Mouse (Mus musculus) left cerebral cortex, postnatal 36 days (tissue): ENCODE results near the gene 1700069L16Rik. TPM values are rescaled to one million over a fixed set of nuclear protein-coding genes. Genes with fewer than 3 reads are reported as not detected.

Experiments used
- DNase-seq, 2 experiments: peaks; one replicate each; pipeline ENCODE4 v3.0.0; 2021 to 2022; ENCODE audit warnings: low spot score in 2 of 2, mixed read lengths in 1 of 2
- intact Hi-C: fragments of 180-260 bp; cut with DNase I; formaldehyde crosslinking; loops from one replicate; pipeline ENCODE4 v1.15.1; 2025
- total RNA-seq, 2 experiments: library from RNA; stranded (reverse); gene quantifications; 2 replicates each; pipeline ENCODE4 v1.2.3; 2021

The 1700069L16Rik gene
- not detected for total RNA-seq

DNA sequence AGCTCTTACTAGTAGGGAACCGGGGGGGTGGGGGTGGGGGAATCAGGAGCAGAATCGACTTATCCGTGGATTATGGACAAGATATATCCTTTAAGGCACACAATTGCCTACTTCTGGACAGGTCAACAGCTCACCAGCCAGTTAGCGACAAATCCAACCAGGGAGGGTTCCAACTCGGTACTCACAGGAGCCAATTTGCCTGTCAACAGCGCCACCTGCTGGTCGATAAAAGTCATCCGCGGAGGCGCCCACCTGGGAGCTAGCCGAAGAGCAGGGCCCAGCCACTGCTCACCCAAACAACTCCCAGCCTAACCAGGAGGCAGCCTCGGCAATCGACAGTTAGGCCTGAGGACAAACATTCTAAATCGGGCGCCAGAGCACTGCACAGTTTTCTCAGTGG, at the start of gene 1700069L16Rik:
Gene 1700069L16Rik (minus strand): TSS at position 327 of the 400 bp plus-strand sequence.
- peak; percentile 73 to 87 for DNase-seq
- intact Hi-C loops, result loop anchor here (1.0 to 5.0 kb wide), 4 partner anchors 77 to 351 kb away; partner anchors contain the start of gene Wscd2

DNA sequence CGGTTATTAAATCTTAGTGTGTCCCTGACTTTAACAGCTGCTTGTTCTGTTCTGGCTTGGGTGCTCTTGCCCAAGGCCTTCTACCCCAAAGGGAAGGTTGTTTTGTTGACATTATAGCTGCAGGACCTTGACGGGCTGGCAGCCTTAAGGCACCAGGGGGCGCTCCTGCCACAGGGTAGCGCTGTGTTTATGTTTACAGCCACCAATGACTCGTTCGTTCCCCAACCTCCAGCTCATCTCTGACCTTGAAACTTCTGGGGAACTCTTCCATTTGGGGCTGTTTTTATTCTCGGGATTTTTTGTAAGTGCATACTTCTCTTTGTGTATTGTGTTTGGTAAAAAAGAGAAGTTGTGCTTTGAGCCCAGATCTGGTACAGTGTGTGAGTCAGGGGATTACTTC, 49.1 kb upstream of the 1700069L16Rik start:
- DNase-seq, result peak; percentile 79 to 82

DNA sequence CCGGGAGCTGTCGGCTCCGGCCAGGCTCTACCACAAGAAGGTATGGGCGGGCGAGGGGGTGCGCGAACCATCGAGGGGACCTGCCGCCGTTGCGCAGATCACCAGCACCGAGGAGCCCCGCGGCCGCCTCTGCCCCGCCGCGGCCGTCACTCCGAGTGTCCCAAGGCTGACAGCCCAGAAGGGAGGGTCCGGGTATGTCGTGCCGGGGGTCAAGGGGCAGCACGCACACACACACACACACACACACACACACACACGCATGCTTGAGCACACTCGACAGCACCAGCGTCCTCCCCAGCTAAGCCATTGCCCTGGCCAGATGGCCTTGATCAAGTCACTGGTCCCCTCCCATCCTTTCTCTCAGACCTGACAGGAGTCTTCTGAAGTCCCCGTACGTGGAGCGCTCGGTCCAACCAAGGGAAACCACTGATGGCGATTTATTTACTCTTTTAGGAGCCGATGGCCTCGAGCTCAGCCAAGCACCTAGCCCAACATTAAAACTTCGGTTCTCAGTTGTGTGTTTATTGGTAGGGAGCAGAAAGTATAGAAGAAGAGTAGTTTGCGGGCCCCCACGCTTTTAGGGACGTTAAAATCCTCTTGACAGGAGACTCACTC, 48.4 kb upstream of the 1700069L16Rik start:
- intact Hi-C loops, result loop anchor here (1.0 to 5.0 kb wide), 3 partner anchors 36 to 72 kb away; partner anchors contain the start of gene Ficd
- no peak for DNase-seq

More for the DNA sequence above, 49.1 kb upstream of the 1700069L16Rik start:
- intact Hi-C loops, result loop anchor here (1.0 to 5.0 kb wide), 4 partner anchors 36 to 181 kb away; partner anchors contain the start of gene Ficd

DNA sequence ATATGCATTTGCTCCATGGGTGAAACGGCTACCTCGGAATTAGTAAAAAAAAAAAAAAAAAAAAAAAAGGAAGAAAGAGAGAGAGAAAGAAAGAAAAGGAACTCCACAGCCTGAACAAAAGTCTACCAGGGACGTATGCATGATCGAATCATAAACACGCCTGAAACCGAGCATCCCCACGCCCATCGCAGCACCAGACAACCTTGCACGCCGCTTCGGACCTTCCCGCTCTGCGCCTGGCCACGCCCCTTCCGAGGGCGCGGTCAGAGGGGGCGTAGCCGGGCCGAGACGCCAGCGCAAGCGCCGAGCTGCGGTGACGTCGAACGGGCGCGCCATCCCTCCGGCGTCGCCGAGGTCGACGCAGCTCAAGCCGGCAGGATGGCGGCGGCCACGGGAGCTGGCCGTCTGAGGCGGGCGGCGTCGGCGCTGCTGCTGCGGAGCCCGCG, 47.9 kb upstream of the 1700069L16Rik start, which contains the start of the genes Sart3 and Iscu:
Gene Sart3 (minus strand): TSS at position 61 of the 446 bp plus-strand sequence.
Gene Iscu (plus strand): TSS at position 299 of the 446 bp plus-strand sequence.
- intact Hi-C loops, result loop anchor here (2.0 to 5.0 kb wide), 2 partner anchors 35 to 72 kb away; partner anchors contain the start of gene Ficd
- DNase-seq, result peak; percentile 94 to 97

DNA sequence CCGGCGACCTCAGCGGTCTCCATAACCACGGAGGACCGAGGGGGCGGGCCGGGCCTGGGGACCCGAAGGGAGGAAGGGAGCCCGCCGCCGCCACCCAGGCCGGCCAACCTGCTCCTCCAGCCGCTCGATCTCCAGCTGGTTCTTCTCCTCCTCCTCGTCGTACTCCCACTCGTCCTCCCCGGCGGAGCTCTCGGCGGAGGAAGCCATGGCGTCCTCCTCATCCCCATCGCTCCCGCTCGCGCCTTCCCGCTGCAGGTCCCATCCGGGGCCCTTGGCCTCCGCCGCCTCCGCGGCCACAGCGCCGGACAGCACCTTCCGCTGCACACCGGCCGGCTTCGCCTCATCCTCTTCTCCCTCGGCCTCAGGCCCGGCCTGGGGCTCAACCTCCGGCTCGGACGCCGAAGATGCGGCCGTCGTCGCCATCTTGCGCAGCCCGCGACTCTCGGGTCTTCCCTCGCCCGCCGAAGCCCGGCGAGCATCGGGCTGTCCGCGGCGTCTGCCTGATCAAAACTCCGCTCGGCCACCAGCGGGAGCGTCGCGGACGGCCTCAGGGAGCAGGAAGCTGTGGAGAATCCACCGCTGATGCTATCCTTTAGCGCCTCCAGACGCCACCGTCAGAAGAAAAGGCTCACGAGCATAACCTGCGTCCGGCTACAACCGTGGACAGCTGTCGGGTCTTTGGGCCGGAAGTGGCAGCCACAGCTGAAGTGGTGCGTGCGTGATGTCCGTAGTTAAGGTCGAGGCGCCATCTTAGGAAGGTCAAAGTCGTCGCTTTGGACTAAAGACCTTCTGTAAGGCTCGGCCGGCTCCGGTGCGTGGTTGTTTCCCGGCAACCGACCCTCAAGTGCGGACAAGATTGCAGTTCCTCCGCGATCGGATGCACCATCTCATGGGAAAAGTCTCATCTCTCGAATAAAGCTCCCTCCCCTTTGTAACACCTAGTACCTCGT, 46.9 kb upstream of the 1700069L16Rik start:
- peak; percentile 90 to 91 for DNase-seq
- intact Hi-C loops, result loop anchor here (2.0 to 5.0 kb wide), 2 partner anchors 34 to 73 kb away; partner anchors contain the start of gene Ficd

DNA sequence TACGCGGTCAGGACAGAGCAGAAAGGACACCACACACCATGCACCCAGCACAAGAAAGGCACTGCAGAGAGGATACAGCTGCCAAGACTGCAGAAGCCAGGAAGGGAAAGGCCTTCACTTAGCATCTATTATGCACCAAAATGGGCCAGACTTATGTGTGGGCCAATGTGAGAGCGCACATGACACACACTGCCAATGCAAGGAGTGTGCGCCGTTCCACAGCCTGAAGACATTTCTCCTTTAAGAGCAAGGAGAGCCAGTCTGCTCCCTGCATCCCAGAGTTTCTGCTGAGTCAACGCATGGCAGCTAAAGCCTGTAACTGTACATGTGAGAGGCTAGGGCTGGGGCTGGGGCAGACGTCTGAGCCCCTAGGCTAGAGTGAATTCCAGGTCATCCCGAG, 44.2 kb upstream of the 1700069L16Rik start:
- intact Hi-C loops, result no loop called here
- no peak for DNase-seq

DNA sequence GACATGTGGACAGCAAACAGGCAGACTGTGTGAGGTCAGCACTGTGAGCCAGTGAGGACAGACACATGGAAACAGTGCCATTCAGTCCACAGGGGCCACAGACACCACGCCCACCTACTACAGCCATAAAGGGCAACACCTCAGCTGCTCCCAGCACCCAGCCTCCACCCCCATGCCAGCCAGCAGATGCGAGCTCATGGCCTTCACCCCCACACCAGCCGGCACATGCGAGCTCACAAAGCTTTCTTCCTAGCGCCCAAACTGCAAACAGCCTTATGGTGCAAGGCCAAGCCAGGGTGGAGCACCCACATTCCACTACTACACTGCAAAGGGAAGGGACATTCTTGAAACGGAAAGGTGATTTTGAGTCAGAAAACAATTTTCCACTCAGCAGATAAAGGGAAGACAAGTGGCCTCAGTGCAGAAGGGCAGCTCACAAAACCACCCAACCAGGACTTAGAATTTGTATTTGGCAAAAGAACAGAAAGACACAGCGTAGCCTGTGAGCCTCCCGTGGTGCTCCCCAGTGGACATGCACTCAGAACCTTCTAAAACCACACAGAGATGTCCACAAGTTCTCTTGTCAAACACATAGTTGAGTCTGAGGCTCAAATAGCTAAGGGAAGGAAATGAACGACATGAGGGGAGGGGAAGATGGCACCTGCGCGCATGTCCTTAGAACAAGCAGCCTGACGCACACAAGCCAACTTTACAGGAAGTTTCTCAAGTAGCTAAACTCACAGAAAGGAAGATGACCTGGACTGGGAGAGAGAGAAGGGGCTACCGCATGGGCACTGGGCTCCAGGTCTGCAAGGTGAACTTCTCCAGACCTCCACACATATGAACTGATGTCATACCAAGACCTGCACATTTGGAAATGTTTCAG, 41.3 kb upstream of the 1700069L16Rik start:
- intact Hi-C loops, result no loop called here
- no peak for DNase-seq

DNA sequence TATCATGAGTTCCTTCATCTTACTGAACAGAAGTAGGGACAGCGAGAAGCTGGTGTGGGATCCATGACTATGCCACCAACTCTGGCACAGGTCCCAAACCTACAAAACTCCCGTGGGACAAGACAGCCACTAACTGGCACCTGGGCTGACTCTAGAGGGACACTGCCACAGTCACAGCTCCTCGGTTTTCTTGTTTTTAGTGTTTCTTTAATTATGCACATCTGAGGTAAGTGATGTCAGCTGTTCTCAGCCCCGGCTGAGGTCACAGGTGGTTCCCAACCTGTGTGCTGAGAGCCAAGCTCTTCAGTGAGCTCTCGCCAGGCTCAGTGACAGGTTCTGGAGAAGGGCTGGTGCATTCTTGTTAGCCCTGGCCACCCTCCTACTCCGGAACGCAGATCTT, 39.9 kb upstream of the 1700069L16Rik start:
- intact Hi-C loops, result no loop called here

DNA sequence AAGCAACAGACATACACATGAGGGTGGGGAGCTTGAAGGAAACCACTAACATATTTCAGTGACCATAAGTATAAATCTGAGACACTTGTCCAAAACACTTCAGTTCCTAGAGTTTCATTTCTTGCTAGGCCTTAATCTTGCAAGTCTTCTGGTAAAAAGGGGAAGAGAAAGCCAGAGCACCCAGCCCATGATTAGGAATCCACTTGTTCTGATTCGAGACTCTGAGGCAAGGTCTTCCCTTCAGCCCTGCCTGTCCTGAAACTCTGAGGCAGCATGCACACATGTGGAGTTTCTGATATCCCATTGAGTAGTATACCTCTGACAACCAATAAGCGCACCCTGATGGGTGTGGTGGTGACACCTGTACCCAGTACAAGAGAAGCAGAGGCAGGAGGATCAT, 37.0 kb upstream of the 1700069L16Rik start:
- DNase-seq, result no peak
- intact Hi-C loops, result no loop called here

More for the DNA sequence above, 39.9 kb upstream of the 1700069L16Rik start:
- DNase-seq, result no peak

DNA sequence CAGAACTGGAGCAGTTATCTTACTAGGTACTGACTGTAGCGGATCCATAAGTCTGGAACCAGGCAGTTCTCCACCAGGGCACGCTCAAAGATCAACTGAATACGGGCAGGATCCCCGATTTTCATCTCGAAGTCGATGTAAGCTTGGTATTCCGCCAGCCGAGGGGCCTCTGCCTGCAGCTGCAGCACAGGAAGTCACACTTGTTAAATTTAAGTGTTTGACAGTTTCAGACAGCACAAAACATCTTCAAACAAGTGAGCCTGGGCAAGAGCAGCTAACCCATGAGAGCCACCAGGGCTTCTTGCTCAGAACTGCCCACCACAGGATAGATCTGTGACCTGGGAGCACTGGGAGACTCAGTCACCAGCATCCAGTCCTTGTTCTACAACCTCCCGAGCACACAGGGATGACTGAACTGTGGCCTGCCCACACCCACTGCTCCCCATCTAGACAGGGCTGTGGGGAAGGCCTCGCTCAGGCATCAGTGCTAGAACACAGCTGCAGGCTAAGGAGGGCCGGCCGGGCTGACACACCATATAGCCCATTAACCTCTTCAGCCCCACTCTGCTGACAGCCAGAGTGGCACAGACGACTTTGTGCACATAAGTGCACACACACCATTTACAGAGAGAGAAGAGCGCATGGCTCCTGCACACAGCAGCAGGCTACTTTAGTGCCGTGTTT, 30.9 kb upstream of the 1700069L16Rik start:
- no peak for DNase-seq
- intact Hi-C loops, result no loop called here

DNA sequence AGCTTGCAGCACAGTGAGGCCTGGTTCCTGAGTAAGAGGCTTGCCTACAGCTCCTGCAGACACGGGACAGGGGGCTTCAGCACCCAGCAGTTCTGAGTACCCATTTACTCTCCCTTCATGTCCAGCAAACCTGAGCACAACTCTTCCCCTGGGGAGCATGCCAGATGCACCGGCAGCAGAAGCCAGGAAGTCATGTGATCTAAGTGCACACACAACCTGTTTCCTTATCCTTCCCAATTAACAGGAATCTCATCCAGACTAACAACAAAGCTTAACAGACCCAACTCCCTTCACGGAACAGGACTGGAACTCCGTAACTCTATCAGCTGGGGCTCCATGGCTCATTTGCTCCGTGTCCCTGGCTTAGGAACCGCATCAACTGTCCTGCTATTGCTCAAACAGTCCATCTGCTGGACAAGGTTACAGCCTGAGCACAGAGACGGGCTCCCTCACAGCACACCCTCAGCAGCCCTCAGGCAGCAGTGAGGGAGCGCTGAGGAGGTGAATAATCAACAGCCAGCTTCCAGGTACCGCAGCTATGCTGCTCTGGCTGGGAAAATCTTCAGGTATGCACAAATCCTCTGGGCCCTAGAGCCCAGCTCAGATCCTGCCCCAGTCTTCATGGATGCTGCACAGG, 27.1 kb upstream of the 1700069L16Rik start:
- intact Hi-C loops, result no loop called here
- DNase-seq, result no peak

DNA sequence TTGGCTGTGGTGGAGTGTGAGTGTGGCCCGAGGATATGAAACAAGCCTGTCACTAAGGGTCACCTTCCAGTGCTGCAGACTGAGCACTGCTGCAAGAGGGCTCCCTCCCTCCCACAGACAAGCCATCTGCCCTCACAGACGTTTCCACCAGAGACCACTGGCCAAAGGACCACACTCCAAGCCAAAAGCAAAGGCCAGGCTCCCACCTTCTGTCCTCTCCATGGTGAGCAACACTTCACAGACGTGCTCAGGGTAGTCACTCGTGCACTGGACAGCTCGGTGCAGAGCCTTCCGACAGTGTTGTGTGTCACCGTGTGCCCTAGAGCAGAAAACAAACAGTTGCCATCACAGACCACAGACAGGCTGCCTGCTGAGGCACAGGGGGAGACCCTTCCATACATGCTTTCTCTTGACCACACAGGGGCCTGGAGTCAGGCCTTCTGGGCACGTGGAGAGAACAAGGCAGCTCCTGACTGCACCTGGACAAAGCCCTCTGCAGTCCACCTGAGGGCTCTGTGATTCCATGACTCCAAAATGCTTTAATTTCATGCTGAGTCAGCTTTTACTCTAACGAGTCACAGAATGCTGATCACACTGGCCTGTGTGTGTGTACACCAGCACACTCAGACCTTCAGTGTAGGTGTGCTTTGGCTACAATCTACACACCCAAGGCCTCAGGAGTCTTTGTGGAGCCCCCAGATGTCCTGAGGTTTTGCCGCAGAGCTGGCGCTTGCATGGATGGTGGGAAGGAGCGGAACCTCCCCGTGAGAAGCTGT, 24.2 kb upstream of the 1700069L16Rik start:
- intact Hi-C loops, result no loop called here

DNA sequence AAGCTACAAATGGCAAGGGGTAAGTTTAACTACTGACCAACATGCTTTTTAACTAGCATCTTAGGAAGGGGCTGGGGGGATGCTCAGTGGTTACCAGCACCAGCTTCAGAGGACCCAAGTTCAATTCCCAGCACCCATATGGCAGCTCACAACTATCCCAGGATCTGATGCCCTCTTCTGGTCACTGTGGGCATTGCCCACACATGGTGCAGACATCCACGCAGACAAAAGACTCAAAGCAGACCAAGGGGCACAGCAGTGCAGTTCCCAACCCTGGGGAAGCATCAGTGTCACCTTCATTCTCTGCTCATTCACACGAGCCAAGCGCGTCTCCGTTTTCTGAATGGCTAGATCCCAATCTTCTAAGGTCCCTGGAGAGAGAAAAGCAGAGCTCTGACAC, 23.1 kb upstream of the 1700069L16Rik start:
- intact Hi-C loops, result no loop called here
- DNase-seq, result no peak

More for the DNA sequence above, 24.2 kb upstream of the 1700069L16Rik start:
- DNase-seq, result no peak

DNA sequence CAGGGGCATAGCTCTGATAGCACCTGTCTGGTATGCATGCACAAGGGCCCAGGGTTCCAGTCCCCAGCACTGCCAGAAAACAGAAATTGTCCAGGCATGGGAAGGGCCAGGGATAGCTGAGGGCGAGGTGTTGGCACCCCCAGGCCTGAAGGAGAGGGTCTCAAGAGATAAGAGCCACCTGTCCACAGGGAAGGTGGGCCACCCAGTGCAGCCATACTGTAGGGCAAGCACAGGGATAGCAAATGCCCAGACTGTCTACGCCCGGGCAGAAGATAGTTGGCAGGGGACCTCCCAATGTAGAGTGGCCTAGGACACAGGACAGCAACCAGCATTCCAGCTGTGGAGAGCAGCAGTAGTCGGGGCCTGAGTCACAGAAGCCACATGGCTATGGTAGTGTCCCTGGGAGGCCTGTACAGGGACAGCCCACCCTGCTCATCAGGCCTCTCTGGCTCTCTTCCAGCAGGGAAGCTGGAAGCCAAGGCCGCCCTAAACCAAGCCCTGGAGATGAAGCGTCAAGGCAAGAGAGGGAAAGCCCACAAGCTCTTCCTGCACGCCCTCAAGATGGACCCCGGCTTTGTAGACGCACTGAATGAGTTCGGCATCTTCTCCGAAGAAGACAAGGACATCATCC, 13.2 kb upstream of the 1700069L16Rik start:
- intact Hi-C loops, result loop anchor here (5.0 kb wide), 1 partner anchor 35 kb away; the partner anchor contains the start of genes Iscu and Sart3
- DNase-seq, result no peak

DNA sequence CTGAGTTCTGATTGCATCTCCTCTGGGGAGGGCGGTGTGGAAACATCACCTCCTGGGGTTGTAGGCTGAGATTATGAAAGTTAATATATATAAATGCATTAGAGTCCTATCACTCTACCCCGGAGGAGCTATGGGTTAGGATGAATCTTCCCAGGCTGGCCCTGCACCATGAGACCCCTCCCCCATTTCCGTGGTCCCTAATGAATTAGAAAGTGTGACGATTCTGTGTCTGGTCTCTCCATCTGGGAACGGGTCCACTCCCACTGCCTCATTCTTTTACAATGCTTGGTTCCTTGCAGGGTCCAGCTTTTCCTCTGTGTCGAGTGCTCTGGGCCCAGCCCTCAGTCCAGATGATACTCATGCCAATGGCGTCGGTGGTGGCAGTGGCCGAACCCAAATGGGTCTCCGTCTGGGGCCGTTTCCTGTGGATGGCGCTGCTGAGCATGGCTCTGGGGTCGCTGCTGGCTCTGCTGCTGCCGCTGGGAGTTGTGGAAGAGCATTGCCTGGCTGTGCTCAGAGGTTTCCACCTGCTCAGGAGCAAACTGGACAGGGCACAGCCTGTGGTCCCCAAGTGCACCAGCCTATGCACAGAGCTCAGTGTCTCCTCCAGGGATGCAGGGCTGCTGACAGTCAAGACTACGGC, 12.1 kb upstream of the 1700069L16Rik start:
- intact Hi-C loops, result loop anchor here (5.0 kb wide), 1 partner anchor 36 kb away; the partner anchor contains the start of genes Iscu and Sart3
- DNase-seq, result no peak

DNA sequence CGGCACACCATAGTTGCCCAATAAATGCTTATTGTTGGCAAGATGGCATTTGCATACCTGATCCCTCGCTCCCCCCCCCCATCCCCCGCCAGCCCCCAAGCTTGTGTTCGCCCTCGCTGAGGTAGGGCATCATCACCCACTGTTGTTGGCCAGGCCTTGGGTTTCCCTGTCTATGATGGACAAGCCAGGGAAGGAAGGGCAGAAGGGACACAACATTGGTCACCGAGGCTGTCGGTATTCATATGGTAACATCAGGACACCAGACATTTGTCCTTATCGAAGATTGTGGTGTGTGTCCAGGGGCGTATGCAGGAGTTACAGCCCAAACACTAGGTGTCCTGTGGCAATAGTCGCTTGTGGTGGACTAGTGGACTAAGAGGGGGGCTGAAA, 11.5 kb upstream of the 1700069L16Rik start:
- DNase-seq, result no peak
- intact Hi-C loops, result loop anchor here (5.0 kb wide), 1 partner anchor 36 kb away; the partner anchor contains the start of genes Iscu and Sart3
